Mouse (Mus musculus) kidney, postnatal 0 days (tissue): ENCODE data around the gene Sorbs2. TPM values are rescaled to one million over a fixed set of nuclear protein-coding genes. Genes with fewer than 3 reads are reported as not detected.

Experiments
- ATAC-seq: fragments of 200-750 bp; cut with Nextera tagmentation; replicated peaks from 2 replicates; pipeline ENCODE4 v1.8.0; 2017; ENCODE audit warnings: low read depth, moderate number of reproducible peaks, moderate TSS enrichment, moderate library complexity; ENCODE audit not compliant: low FRiP score
- DNase-seq: peaks from one replicate; pipeline ENCODE4 v3.0.0-alpha.2; 2016; ENCODE audit warnings: low spot score
- H3K27ac ChIP-seq: fragments of 300-500 bp; sonication (generic); 2 replicates; pipeline ENCODE4 v1.5.1; 2014; ENCODE audit warnings: mild to moderate bottlenecking
- H3K27me3 ChIP-seq: fragments of 300-500 bp; sonication (generic); 2 replicates; pipeline ENCODE4 v1.6.1; 2014; ENCODE audit warnings: low read length, mixed read lengths; ENCODE audit not compliant: insufficient read depth
- H3K36me3 ChIP-seq: fragments of 300-500 bp; sonication (generic); 2 replicates; pipeline ENCODE4 v1.6.1; 2014; ENCODE audit warnings: low read length, mixed read lengths; ENCODE audit not compliant: insufficient read depth
- H3K4me1 ChIP-seq: fragments of 300-500 bp; sonication (generic); replicated peaks from 2 replicates; pipeline ENCODE4 v1.6.1; 2014; ENCODE audit warnings: antibody characterized with exemption, low read length, mixed read lengths; ENCODE audit not compliant: insufficient read depth
- H3K4me2 ChIP-seq: fragments of 300-500 bp; sonication (generic); 2 replicates; pipeline ENCODE4 v1.6.1; 2014; ENCODE audit warnings: mild to moderate bottlenecking, low read length, moderate library complexity, mixed read lengths
- H3K4me3 ChIP-seq: fragments of 300-500 bp; sonication (generic); replicated peaks from 2 replicates; pipeline ENCODE4 v1.5.1; 2014; ENCODE audit warnings: low read depth, low read length
- H3K9ac ChIP-seq: fragments of 300-500 bp; sonication (generic); 2 replicates; pipeline ENCODE4 v1.6.1; 2014; ENCODE audit warnings: low read depth, low read length
- H3K9me3 ChIP-seq: fragments of 300-500 bp; sonication (generic); replicated peaks from 2 replicates; pipeline ENCODE4 v1.6.1; 2016; ENCODE audit warnings: low read length, inconsistent platforms, mixed read lengths
- CTCF ChIP-seq: IDR thresholded peaks from 2 replicates; pipeline ENCODE4 v1.5.1; 2016; ENCODE audit warnings: antibody characterized with exemption, low read depth, mild to moderate bottlenecking, moderate library complexity
- WGBS: fragments of 180-500 bp; shearing (Covaris S2); extraction: QIAGEN DNeasy Blood & Tissue Kit; methylation state at CpG from one replicate; pipeline ENCODE4 v1.1.7; 2014; 5-methylcytosine and 5-hydroxymethylcytosine counted together
- polyA plus RNA-seq: library from polyadenylated mRNA; unstranded; fragments of >200 nt; fragmentation: Nextera tagmentation; extraction: Ambion mirVana; gene quantifications from 2 replicates; pipeline ENCODE4 v1.2.1, GENCODE M21; 2015

Sorbs2 gene
- polyA plus RNA-seq, 1 experiment from 2014 or later: 41.6 TPM

DNA sequence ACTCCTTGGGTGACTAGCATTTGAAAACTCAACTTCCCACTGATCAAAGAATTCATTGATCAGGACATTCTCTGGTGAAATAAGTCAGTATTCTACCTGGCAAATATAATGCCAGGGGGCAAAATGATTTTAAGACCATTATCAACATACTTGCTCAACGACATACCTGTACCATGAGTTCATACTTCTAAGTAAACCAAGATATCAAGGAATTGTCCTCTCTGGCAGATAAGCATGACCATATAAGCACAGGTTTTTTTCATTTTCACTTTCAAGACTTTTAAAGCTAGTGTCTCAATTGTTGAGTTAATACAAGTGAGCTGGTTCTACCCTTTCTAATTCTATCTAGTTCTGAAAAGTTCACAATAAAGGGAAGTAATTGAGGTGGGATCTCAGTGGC lies 130.2 kb downstream of the Sorbs2 start:
- TF ChIP-seq CTCF: no peak
- Histone ChIP-seq H3K4me3 (no peak overlapping the region), H3K36me3 (no peaks in the 10 kb centered on the region), H3K4me1 (no peaks in the 10 kb centered on the region), H3K9me3 (no peaks in the 10 kb centered on the region), H3K4me2 (no peak overlapping the region), H3K27me3 (no peaks in the 10 kb centered on the region), H3K9ac (no peak overlapping the region), H3K27ac (no peak overlapping the region)
- DNase-seq (no peak), ATAC-seq (no peak)
- WGBS: 91% methylated on average over 1 of the region's 1 CpGs

DNA sequence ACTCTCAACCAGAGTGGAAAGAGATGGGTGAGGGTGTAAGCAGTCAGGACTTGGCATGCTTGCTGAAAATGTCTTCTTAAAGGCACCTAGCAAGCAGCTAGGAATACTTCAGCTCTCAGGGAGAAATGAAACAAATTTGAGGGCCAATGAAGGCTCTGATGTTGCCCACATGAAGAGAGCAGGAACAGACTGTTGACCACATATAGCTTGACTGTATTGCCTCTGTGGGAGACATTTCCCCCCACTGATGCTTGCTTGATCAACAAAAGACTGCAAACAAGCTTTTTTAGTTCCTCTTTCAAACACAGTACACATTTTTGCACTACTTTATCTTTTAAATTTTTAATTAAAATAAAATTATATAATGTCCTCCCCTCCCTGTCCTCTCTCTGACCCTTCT lies 131.9 kb downstream of the Sorbs2 start:
- DNase-seq (no peak), ATAC-seq (no peak)
- H3K4me3 ChIP-seq: no peak overlapping the region
- TF ChIP-seq CTCF: no peak
- no peaks in the 10 kb centered on the region for H3K9me3 ChIP-seq
- H3K9ac ChIP-seq: no peak overlapping the region
- H3K36me3 ChIP-seq: no peaks in the 10 kb centered on the region
- no peaks in the 10 kb centered on the region for H3K27me3 ChIP-seq
- no peak overlapping the region for H3K27ac ChIP-seq
- H3K4me1 ChIP-seq: no peaks in the 10 kb centered on the region
- H3K4me2 ChIP-seq: no peak overlapping the region

DNA sequence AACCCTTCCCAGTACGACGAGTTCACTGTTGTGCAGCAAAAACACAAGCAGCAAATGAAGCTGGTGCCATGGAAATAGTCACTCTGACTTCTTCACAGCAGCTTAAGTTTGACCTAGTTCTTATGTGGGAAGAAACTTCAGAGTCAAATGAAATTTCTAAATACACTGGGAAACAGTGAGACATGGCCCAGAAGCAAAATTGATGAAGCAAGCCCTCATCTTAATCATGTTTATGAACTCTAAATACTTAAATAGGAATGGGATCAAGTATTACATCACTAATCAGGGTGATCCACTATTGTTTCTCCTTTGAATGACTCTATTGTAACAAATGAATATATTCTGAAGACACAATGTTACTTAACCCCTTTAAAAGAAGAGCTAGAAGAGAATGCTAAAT lies 137.1 kb downstream of the Sorbs2 start:
- no peak for DNase-seq
- Histone ChIP-seq H3K4me3 (no peak overlapping the region), H3K27me3 (no peaks in the 10 kb centered on the region), H3K9me3 (no peaks in the 10 kb centered on the region), H3K27ac (no peak overlapping the region), H3K36me3 (no peaks in the 10 kb centered on the region), H3K4me2 (no peak overlapping the region), H3K4me1 (no peaks in the 10 kb centered on the region), H3K9ac (no peak overlapping the region)
- TF ChIP-seq CTCF: no peak
- no peak for ATAC-seq
- 53% methylated on average over 2 of the region's 2 CpGs for WGBS

DNA sequence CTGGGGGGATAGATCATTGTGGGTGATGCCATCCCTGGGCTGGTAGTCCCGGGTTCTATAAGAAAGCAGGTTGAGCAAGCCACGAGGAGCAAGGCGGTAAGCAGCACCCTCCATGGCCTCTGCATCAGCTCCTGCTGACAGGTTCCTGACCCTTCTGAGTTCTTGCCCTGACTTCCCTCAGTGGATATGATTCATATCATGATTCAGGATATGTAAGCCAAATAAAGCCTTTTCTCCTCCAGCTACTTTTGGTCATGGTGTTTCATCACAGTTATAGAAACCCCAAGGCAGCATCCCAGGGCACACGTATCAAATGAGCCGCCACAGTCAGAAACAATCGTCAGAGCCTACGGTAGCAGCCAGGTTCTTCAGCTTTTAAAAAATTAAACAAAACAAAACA lies 141.5 kb downstream of the Sorbs2 start:
- 84% methylated on average over 7 of the region's 7 CpGs for WGBS
- no peaks in the 10 kb centered on the region for H3K4me1 ChIP-seq
- no peak for ATAC-seq

DNA sequence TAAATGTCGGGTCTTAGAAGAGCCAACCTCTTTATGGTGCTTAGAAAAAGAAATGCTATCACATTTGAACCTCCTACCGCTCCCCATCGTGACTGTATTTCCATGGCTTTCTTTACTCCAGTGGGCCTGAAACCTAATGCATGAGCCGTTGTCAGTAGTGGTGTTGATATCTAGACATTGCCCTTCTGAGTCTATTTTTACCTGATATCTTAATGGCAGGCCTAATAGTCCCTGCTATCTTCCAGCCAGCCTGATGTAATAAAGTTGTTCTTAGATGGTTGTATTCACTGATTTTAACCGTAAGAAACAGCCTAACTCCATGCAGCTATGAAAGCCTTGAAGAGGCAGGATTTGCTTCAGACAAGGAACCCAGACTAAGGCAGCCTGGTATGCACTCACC lies 142.4 kb downstream of the Sorbs2 start:
- Histone ChIP-seq H3K4me2 (no peak overlapping the region), H3K36me3 (no peaks in the 10 kb centered on the region), H3K27ac (0 out of 2 replicates have a peak overlapping the region, but pooled peaks have one; percentile 1), H3K4me3 (no peak overlapping the region), H3K9ac (no peak overlapping the region), H3K9me3 (no peaks in the 10 kb centered on the region), H3K4me1 (no peaks in the 10 kb centered on the region), H3K27me3 (no peaks in the 10 kb centered on the region)
- no peak for TF ChIP-seq CTCF
- 80% methylated on average over 5 of the region's 5 CpGs for WGBS
- DNase-seq (no peak), ATAC-seq (no peak)

More for the DNA sequence above, 141.5 kb downstream of the Sorbs2 start:
- Histone ChIP-seq H3K9ac (no peak overlapping the region), H3K27me3 (no peaks in the 10 kb centered on the region), H3K4me2 (no peak overlapping the region), H3K36me3 (no peaks in the 10 kb centered on the region), H3K27ac (no peak overlapping the region), H3K4me3 (no peak overlapping the region), H3K9me3 (no peaks in the 10 kb centered on the region)
- no peak for DNase-seq
- TF ChIP-seq CTCF: no peak

DNA sequence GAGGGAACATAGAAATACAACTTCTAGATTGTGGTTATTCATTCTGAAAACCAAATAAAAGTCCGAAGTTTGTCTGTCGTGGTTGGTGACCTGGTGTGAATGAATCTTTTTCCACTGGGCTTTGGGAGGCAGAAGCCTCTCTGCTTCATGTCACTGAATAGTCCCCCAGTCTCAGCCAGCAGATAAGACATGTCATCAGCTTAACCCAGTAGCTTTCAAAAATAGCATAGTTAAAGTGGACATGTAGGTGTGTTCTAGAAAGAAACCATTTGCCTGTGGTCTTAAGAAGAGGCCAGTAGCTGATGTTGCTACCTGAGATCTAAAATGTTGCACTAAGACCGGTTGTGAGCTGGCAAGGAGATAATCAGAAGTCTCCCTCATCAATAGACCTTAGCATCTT lies 150.4 kb downstream of the Sorbs2 start:
- TF ChIP-seq CTCF: no peak
- Histone ChIP-seq H3K4me1 (peaks cover 10% of the 10 kb centered on the region), H3K27me3 (no peaks in the 10 kb centered on the region), H3K36me3 (no peaks in the 10 kb centered on the region), H3K4me3 (no peak overlapping the region), H3K9ac (no peak overlapping the region), H3K9me3 (no peaks in the 10 kb centered on the region), H3K27ac (no peak overlapping the region), H3K4me2 (no peak overlapping the region)
- 64% methylated on average over 3 of the region's 3 CpGs for WGBS
- DNase-seq (no peak), ATAC-seq (no peak)
